Mouse (Mus musculus) stomach, embryonic 16.5 days (tissue): ENCODE measurements around the gene Vnn1. TPM values are rescaled to one million over a fixed set of nuclear protein-coding genes. Genes with fewer than 3 reads are reported as not detected.

ENCODE experiments used
- ATAC-seq: fragments of 200-750 bp; cut with Nextera tagmentation; 2 replicates; pipeline ENCODE4 v1.8.0; 2017; ENCODE audit warnings: moderate number of reproducible peaks, moderate TSS enrichment; ENCODE audit not compliant: insufficient read depth, low FRiP score
- H3K27ac ChIP-seq: fragments of 300-500 bp; sonication (generic); 2 replicates; pipeline ENCODE4 v1.5.1; 2014; ENCODE audit warnings: low read length
- H3K27me3 ChIP-seq: fragments of 300-500 bp; sonication (generic); 2 replicates; pipeline ENCODE4 v1.6.1; 2014; ENCODE audit warnings: low read length, control low read depth, mixed read lengths; ENCODE audit not compliant: control insufficient read depth, insufficient read depth
- H3K36me3 ChIP-seq: fragments of 300-500 bp; sonication (generic); 2 replicates; pipeline ENCODE4 v1.6.1; 2014; ENCODE audit warnings: low read length; ENCODE audit not compliant: control insufficient read depth, insufficient read depth
- H3K4me1 ChIP-seq: fragments of 300-500 bp; sonication (generic); 2 replicates; pipeline ENCODE4 v1.6.1; 2014; ENCODE audit warnings: low read length, control low read depth, mixed read lengths; ENCODE audit not compliant: control insufficient read depth, insufficient read depth
- H3K4me2 ChIP-seq: fragments of 300-500 bp; sonication (generic); 2 replicates; pipeline ENCODE4 v1.6.1; 2014; ENCODE audit warnings: low read depth, low read length, mixed read lengths
- H3K4me3 ChIP-seq: fragments of 300-500 bp; sonication (generic); replicated peaks from 2 replicates; pipeline ENCODE4 v1.5.1; 2014; ENCODE audit warnings: mild to moderate bottlenecking, low read length
- H3K9ac ChIP-seq: fragments of 300-500 bp; sonication (generic); 2 replicates; pipeline ENCODE4 v1.6.1; 2014; ENCODE audit warnings: low read length
- H3K9me3 ChIP-seq: fragments of 300-500 bp; sonication (generic); replicated peaks from 2 replicates; pipeline ENCODE4 v1.6.1; 2016; ENCODE audit warnings: low read length, control low read depth; ENCODE audit not compliant: control insufficient read depth
- WGBS: fragments of 180-500 bp; shearing (Covaris S2); extraction: QIAGEN DNeasy Blood & Tissue Kit; methylation state at CpG from one replicate; pipeline ENCODE4 v1.1.7; 2014; 5-methylcytosine and 5-hydroxymethylcytosine counted together
- polyA plus RNA-seq: library from polyadenylated mRNA; unstranded; fragments of >200 nt; fragmentation: Nextera tagmentation; extraction: Ambion mirVana; gene quantifications from 2 replicates; pipeline ENCODE4 v1.2.1, GENCODE M21; 2015

Vnn1 gene
- polyA plus RNA-seq, 1 experiment from 2014 or later = 2.9 TPM

- WGBS = 60% methylated on average over 7 of the region's 7 CpGs
- peak overlapping the region; percentile 50 for H3K4me2 ChIP-seq
These were observed 888 bp downstream of the Vnn1 start for GRCm38 (mm10) chr10:23895376-23895775.

GRCm38 (mm10) chr10:23901119-23901518 lies 6.6 kb downstream of the Vnn1 start:
- Histone ChIP-seq H3K27ac (no peak overlapping the region), H3K4me3 (no peak overlapping the region), H3K9me3 (no peaks in the 10 kb centered on the region), H3K27me3 (no peaks in the 10 kb centered on the region), H3K36me3 (no peaks in the 10 kb centered on the region), H3K9ac (no peak overlapping the region), H3K4me1 (no peaks in the 10 kb centered on the region), H3K4me2 (no peak overlapping the region)
- no peak for ATAC-seq
- 90% methylated on average over 3 of the region's 3 CpGs for WGBS

More at GRCm38 (mm10) chr10:23895376-23895775, 888 bp downstream of the Vnn1 start:
- Histone ChIP-seq H3K27me3 (no peaks in the 10 kb centered on the region), H3K4me3 (no peak overlapping the region), H3K9ac (no peak overlapping the region), H3K4me1 (0 out of 2 replicates have a peak, but pooled peaks cover 4% of the 10 kb centered on the region), H3K36me3 (no peaks in the 10 kb centered on the region), H3K27ac (no peak overlapping the region), H3K9me3 (no peaks in the 10 kb centered on the region)
- no peak for ATAC-seq

GRCm38 (mm10) chr10:23905661-23906060 lies 11.2 kb downstream of the Vnn1 start:
- Histone ChIP-seq H3K9me3 (no peaks in the 10 kb centered on the region), H3K4me3 (no peak overlapping the region), H3K36me3 (no peaks in the 10 kb centered on the region), H3K4me2 (no peak overlapping the region), H3K4me1 (no peaks in the 10 kb centered on the region), H3K27me3 (no peaks in the 10 kb centered on the region), H3K27ac (no peak overlapping the region), H3K9ac (no peak overlapping the region)
- WGBS = 77% methylated on average over 1 of the region's 1 CpGs
- ATAC-seq = no peak

GRCm38 (mm10) chr10:23920056-23920455 lies 25.6 kb downstream of the Vnn1 start, which contains the start of gene Taar1:
Gene Taar1, plus strand, starts transcription at chr10:23920356.
- Histone ChIP-seq H3K27me3 (no peaks in the 10 kb centered on the region), H3K4me2 (no peak within 1 kb of the TSS), H3K9ac (no peak within 1 kb of the TSS), H3K4me3 (no peak within 1 kb of the TSS), H3K27ac (no peak within 1 kb of the TSS), H3K4me1 (no peaks in the 10 kb centered on the region), H3K36me3 (no peaks in the 10 kb centered on the region), H3K9me3 (no peaks in the 10 kb centered on the region)
- ATAC-seq = no peak
- WGBS = 84% methylated on average over 4 of the region's 4 CpGs

GRCm38 (mm10) chr10:23922468-23922867 lies 28.0 kb downstream of the Vnn1 start:
- Histone ChIP-seq H3K27me3 (no peaks in the 10 kb centered on the region), H3K4me2 (no peak overlapping the region), H3K36me3 (no peaks in the 10 kb centered on the region), H3K4me3 (no peak overlapping the region), H3K27ac (no peak overlapping the region), H3K9me3 (no peaks in the 10 kb centered on the region), H3K9ac (no peak overlapping the region), H3K4me1 (no peaks in the 10 kb centered on the region)
- 45% methylated on average over 3 of the region's 3 CpGs for WGBS
- no peak for ATAC-seq

GRCm38 (mm10) chr10:23923941-23924340 lies 29.5 kb downstream of the Vnn1 start:
- Histone ChIP-seq H3K27ac (no peak overlapping the region), H3K4me3 (no peak overlapping the region), H3K4me2 (no peak overlapping the region), H3K9me3 (no peaks in the 10 kb centered on the region), H3K36me3 (no peaks in the 10 kb centered on the region), H3K27me3 (no peaks in the 10 kb centered on the region), H3K9ac (no peak overlapping the region), H3K4me1 (no peaks in the 10 kb centered on the region)
- no peak for ATAC-seq
- WGBS = 87% methylated on average over 2 of the region's 2 CpGs

- Histone ChIP-seq H3K36me3 (no peaks in the 10 kb centered on the region), H3K9ac (no peak overlapping the region), H3K4me3 (no peak overlapping the region), H3K9me3 (no peaks in the 10 kb centered on the region), H3K4me2 (no peak overlapping the region), H3K4me1 (no peaks in the 10 kb centered on the region), H3K27ac (no peak overlapping the region), H3K27me3 (no peaks in the 10 kb centered on the region)
- WGBS = 43% methylated on average over 4 of the region's 4 CpGs
- ATAC-seq = no peak
These were observed 43.1 kb downstream of the Vnn1 start for GRCm38 (mm10) chr10:23937613-23938012.

- Histone ChIP-seq H3K4me1 (no peaks in the 10 kb centered on the region), H3K9me3 (no peaks in the 10 kb centered on the region), H3K4me2 (no peak within 1 kb of the TSS), H3K4me3 (no peak within 1 kb of the TSS), H3K9ac (no peak within 1 kb of the TSS), H3K27ac (no peak within 1 kb of the TSS), H3K36me3 (no peaks in the 10 kb centered on the region), H3K27me3 (no peaks in the 10 kb centered on the region)
- 54% methylated on average over 6 of the region's 6 CpGs for WGBS
- ATAC-seq = no peak
These were observed 43.8 kb downstream of the Vnn1 start, which contains the start of gene Taar2 for GRCm38 (mm10) chr10:23938312-23938711. Gene Taar2, plus strand, starts transcription at chr10:23938572.

- Histone ChIP-seq H3K27ac (no peak overlapping the region), H3K27me3 (no peaks in the 10 kb centered on the region), H3K4me2 (no peak overlapping the region), H3K4me1 (no peaks in the 10 kb centered on the region), H3K9me3 (no peaks in the 10 kb centered on the region), H3K4me3 (no peak overlapping the region), H3K9ac (no peak overlapping the region), H3K36me3 (no peaks in the 10 kb centered on the region)
- WGBS = 75% methylated on average over 5 of the region's 5 CpGs
- ATAC-seq = no peak
These were observed 48.0 kb downstream of the Vnn1 start for GRCm38 (mm10) chr10:23942465-23942864.

GRCm38 (mm10) chr10:23948026-23948425 lies 53.5 kb downstream of the Vnn1 start:
- H3K36me3 ChIP-seq = no peaks in the 10 kb centered on the region
- 42% methylated on average over 7 of the region's 7 CpGs for WGBS
- H3K9ac ChIP-seq = no peak overlapping the region
- no peak overlapping the region for H3K4me3 ChIP-seq
- H3K27me3 ChIP-seq = no peaks in the 10 kb centered on the region
- H3K9me3 ChIP-seq = no peaks in the 10 kb centered on the region
- H3K4me1 ChIP-seq = no peaks in the 10 kb centered on the region
- H3K4me2 ChIP-seq = no peak overlapping the region
- H3K27ac ChIP-seq = no peak overlapping the region
- no peak for ATAC-seq
